Mouse (Mus musculus): ENCODE measurements at regions not wholly inside any gene's neighbourhood (a gene's known extent, or its start where the extent isn't known, plus 50 kb on each side); places are given as distances from the start of the nearest gene placed in this dataset.

DNA sequence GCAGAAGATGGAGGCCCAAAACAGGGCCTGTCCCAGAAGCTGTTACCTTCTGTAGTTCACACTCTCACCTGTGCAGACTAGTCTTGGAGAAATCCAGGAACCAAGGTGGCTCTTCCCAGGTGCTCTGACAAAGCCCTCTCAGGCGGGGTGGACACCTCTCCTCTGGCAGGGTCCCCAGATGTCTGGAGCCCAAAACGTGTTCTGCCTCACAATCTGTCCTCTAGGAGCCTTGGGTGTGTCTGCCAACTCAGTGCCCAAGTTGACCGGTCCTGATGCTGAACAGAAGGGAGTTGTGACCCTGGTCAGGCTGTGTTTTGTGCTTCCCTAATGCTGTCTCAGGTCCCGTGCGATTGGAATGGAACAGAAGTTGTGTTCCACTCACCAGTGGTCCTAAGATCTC is 519.8 kb downstream of the Nova1 start:
- TF ChIP-seq POLR2A (IDR thresholded peaks at IDR 0.05; ENCODE audit: low read depth, low read length) (no peak), CTCF (IDR thresholded peaks at IDR 0.05; ENCODE audit: borderline replicate concordance, insufficient read depth, low read length) (no peak)
